Mouse (Mus musculus) brain, embryonic 14.5 days (tissue): ENCODE results near the gene Mpped2.

Experiments used
- CTCF ChIP-seq: fragments of 200-500 bp; IDR thresholded peaks from 2 replicates; pipeline ENCODE4 v1.5.1; 2012; ENCODE audit warnings: inconsistent platforms, mild to moderate bottlenecking, moderate library complexity, borderline replicate concordance; ENCODE audit not compliant: insufficient read depth, insufficient read length; ENCODE audit errors: extremely low read depth
- POLR2A ChIP-seq: fragments of 200-500 bp; IDR thresholded peaks from 2 replicates; pipeline ENCODE4 v1.6.1; 2012; ENCODE audit warnings: mild to moderate bottlenecking, inconsistent platforms, borderline replicate concordance; ENCODE audit not compliant: poor library complexity, insufficient read depth, insufficient read length, severe bottlenecking; ENCODE audit errors: extremely low read depth

GRCm38 (mm10) chr2:106735211-106735610, 42.1 kb downstream of the Mpped2 start:
- TF ChIP-seq POLR2A, result no peak
- no peak for TF ChIP-seq CTCF
